Mouse (Mus musculus) naive thymus-derived CD4-positive, alpha-beta T cell, adult 2 months (primary cell): ENCODE measurements around the gene Mgat4e.
"Not testable (repeated sequence)": the region's sequence is repeated elsewhere in the genome, so short reads cannot be mapped to it uniquely, and the experiment has no call there.

ENCODE experiments used
- DNase-seq: peaks from one replicate; pipeline ENCODE4 v3.0.0-alpha.2; 2011; ENCODE audit warnings: low read depth

Gene Mgat4e

GRCm38 (mm10) chr1:134555871-134556670 lies 6.6 kb upstream of the Mgat4e start:
- peak; percentile 76 for DNase-seq

- DNase-seq, result no peak
These were observed 5.9 kb upstream of the Mgat4e start for GRCm38 (mm10) chr1:134555240-134555870.

GRCm38 (mm10) chr1:134552396-134552795 lies 2.9 kb upstream of the Mgat4e start:
- no peak for DNase-seq

GRCm38 (mm10) chr1:134551869-134552268 lies 2.4 kb upstream of the Mgat4e start:
- no peak for DNase-seq

- no peak for DNase-seq
These were observed 1.3 kb downstream of the Mgat4e start for GRCm38 (mm10) chr1:134548231-134548630.

- no peak for DNase-seq
These were observed 8.9 kb downstream of the Mgat4e start for GRCm38 (mm10) chr1:134540610-134541009.

DNA sequence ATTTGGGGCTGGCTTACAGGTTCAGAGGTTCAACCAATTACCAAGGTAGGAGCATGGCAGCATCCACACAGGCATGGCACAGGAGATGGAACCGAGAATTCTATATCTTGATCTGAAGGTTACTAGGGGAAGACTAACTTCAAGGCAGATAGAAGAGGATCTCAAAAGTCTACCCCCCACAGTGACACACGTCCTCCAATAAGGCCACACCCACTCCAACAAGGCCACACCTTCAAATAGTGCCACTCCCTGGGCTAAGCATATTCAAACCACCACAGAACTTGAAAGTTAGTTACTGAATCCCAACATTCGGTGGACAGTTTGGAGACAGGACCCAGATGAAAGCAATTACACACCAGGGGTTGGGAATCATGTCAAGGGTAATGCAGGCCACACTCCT lies 14.0 kb downstream of the Mgat4e start:
- no peak for DNase-seq

DNA sequence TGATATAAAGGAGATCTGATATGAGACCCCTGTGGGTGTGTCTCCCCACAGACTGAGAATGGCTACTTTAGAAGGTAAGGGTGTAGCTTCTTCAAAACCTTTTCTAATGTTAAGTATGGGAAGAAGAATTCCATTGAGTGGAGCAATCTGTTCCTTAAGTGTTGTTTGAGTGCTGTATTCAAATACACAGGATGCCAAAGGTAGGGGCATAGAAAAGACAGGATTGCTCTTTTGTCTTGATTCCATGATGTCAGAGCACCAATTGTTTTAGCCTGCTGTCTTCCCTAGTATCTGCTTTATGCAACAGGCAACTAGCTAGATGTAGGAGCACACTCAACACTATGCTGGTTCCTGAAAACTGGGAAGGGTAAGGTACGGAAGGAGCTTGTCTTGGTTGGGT lies 14.4 kb downstream of the Mgat4e start:
- DNase-seq, result no peak

- not testable (repeated sequence) for DNase-seq
These were observed 15.8 kb downstream of the Mgat4e start for GRCm38 (mm10) chr1:134533710-134534109.

- no peak for DNase-seq
These were observed 18.9 kb downstream of the Mgat4e start for GRCm38 (mm10) chr1:134530618-134531017.

DNA sequence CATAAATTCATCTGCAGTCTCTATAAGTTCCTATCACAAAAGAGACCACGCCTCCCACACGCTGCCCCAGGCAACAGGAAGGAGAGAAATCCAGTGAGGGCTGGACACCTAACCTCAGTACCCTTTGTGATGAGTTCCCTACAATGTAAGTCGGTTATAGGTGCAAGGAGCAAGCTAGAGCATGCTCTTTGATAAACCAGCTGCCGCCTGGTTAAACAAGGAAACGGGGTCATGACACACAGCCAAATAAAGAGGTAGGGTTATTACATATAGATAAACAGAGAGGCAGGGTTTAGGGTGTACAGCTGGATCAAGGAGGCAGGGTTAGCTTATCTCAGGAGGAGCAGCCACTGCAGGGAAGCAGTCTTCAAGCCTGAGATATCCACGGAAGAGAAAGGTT lies 22.7 kb downstream of the Mgat4e start:
- no peak for DNase-seq

DNA sequence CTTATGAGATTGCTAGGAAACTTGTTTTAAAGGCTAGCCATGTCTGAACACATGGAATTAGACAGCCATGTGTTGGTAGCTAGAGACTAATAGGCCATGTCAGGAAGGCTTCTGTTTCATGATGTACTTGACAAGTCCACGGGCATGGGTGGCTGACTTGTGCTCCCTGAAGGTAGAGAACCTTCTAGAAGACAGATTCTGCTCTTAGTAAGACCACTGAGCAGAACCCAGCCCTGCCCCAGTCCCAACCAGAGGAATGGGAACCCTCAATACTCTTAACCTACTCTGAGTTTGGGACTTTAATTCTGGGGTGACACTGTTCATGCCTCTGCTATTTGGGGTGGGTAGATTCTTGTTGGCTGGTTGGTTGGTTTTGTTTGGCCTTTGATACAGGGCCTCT lies 24.5 kb downstream of the Mgat4e start:
- no peak for DNase-seq

- peak; percentile 81 for DNase-seq
These were observed 25.1 kb downstream of the Mgat4e start for GRCm38 (mm10) chr1:134524424-134524823.

DNA sequence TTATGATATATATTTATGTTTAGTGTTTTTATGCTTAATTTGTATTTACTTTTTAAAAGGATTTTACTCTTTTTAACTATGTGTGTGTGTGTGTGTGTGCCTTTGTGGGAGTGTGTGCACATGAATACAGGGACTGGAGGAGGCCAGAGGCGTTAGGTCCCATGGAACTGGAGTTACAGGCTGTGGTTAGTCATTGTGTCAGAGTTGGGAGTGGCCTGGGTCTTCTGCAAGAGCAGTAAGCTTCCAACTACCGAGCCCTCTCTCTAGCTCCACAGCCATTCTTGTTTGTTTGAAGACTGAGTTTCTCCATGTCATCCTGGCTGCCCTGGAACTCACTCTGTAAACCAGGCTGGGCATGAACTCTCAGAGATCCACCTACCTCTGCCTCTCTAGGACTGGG lies 27.2 kb downstream of the Mgat4e start:
- no peak for DNase-seq

- no peak for DNase-seq
These were observed 28.3 kb downstream of the Mgat4e start for GRCm38 (mm10) chr1:134521163-134521562.

GRCm38 (mm10) chr1:134520001-134520721 lies 29.3 kb downstream of the Mgat4e start:
- DNase-seq, result no peak

GRCm38 (mm10) chr1:134519201-134519600 lies 30.3 kb downstream of the Mgat4e start:
- not testable (repeated sequence) for DNase-seq

- DNase-seq, result peak; percentile 89
These were observed 30.8 kb downstream of the Mgat4e start for GRCm38 (mm10) chr1:134518677-134519076.

DNA sequence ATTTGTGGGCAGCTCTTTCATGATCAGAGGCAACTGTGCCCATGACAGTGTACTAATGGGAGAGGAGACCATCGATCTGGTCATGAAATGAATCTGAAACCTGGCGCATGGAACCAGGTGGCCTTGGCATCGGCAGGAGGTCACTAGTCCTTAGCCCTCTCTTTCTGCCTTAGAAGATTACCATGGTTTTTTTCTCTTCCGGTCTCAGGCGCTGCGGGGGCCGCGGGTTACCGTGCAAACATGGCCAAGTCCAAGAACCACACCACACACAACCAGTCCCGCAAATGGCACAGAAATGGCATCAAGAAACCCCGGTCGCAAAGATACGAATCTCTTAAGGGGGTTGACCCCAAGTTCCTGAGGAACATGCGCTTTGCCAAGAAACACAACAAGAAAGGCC lies 31.6 kb downstream of the Mgat4e start:
- not testable (repeated sequence) for DNase-seq

GRCm38 (mm10) chr1:134516491-134517198 lies 32.8 kb downstream of the Mgat4e start:
- DNase-seq, result no peak

GRCm38 (mm10) chr1:134515891-134516290 lies 33.6 kb downstream of the Mgat4e start:
- no peak for DNase-seq

DNA sequence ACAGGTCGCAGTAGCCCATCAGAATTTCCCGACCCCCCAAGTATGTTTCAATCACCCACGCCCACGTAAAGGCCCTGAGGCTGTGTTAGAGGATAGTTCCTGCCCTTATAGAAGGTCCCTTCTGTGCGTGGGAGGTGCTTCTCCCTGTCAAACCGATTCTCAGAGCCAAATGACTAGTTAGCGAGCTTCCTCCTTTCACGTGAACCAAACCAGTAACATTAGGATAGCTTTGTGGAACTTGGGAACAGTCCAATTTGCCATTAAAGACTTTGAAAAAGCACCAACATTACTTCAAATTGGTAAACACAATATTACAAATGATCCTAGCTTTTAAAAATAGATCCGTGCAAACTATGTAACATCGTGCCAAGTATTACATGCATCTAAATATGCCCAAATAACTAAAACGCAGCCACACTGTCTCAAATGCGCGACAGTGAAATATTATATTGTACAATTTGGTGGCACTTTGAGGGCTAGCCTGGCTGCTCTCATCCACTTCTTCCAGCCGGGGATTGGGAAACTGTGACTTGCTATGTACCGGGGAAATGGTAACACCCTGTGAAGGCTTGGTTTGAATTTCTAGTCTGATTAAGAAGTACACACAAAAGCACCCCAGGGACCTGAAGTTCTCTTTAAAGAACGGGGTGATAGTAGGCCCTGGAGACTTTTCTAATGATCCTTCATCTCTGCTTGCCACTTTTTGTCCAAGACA lies 35.4 kb downstream of the Mgat4e start:
- DNase-seq, result peak; percentile 32
